In genomic region chr12:108219163-108219562, GRCm38 (mm10) we compare ENCODE assay signal across 10 mouse cellular contexts. TPM values are rescaled to one million over a fixed set of nuclear protein-coding genes. Genes with fewer than 3 reads are reported as not detected.
DNase-seq lines count a peak whose midpoint lies in the region; ATAC-seq lines count a peak whose summit lies in the region.
"Had no signal": no experiment of that assay in that cellular context is flagged by ENCODE, and none has a peak within 500 bp of the region (broad histone marks: within the 10 kb centered on the region; RNA-seq: fewer than 3 reads in every experiment).

No protein-coding gene starts in this region.

- no peaks in the 10 kb centered on the region for H3K36me3 ChIP-seq in kidney, embryonic 14.5 days (ENCODE audit: control insufficient read depth, insufficient read depth, low read length)
- no peaks in the 10 kb centered on the region for H3K36me3 ChIP-seq in forebrain, embryonic 15.5 days
- no peaks in the 10 kb centered on the region for H3K36me3 ChIP-seq in midbrain, embryonic 13.5 days

- no peaks in the 10 kb centered on the region for H3K9me3 ChIP-seq in kidney, embryonic 14.5 days (ENCODE audit: control insufficient read depth, low read length)
- no peaks in the 10 kb centered on the region for H3K9me3 ChIP-seq in forebrain, embryonic 15.5 days
- no peaks in the 10 kb centered on the region for H3K9me3 ChIP-seq in midbrain, embryonic 13.5 days

- no peak for ATAC-seq in kidney, embryonic 14.5 days (ENCODE audit: low FRiP score, low TSS enrichment)
- no peak for ATAC-seq in forebrain, embryonic 15.5 days (replicated peaks)
- ATAC-seq in midbrain, embryonic 13.5 days: no peak

- no peak for DNase-seq in kidney, postnatal 10 days
- DNase-seq in brain, adult 2 months (ENCODE audit: low read depth, low spot score): peak; percentile 73
- DNase-seq in thymus, postnatal 14 days: no peak
- no peak for DNase-seq in left cerebral cortex, adult 9 months (ENCODE audit: low spot score in 2 of 2)
- no peak for DNase-seq in cerebellum, adult 9-11 months
- DNase-seq: kidney, postnatal 25 days had no signal

- H3K4me3 ChIP-seq in kidney, embryonic 14.5 days (ENCODE audit: low read length): no peak overlapping the region
- no peak overlapping the region for H3K4me3 ChIP-seq in forebrain, embryonic 15.5 days
- H3K4me3 ChIP-seq in midbrain, embryonic 13.5 days (replicated peaks): no peak overlapping the region
- H3K4me3 ChIP-seq: erythroblast, embryonic 14.5 days had no signal

- peak overlapping the region; percentile 17; the same call in 1 of the 2 replicates for H3K27ac ChIP-seq in kidney, embryonic 14.5 days (ENCODE audit: low read depth, low read length)
- peak overlapping the region; percentile 58 for H3K27ac ChIP-seq in forebrain, embryonic 15.5 days (replicated peaks)
- H3K27ac ChIP-seq in midbrain, embryonic 13.5 days: peak overlapping the region; percentile 80

- H3K4me2 ChIP-seq in kidney, embryonic 14.5 days (replicated peaks; ENCODE audit: low read depth, low read length): no peak overlapping the region
- no peak overlapping the region for H3K4me2 ChIP-seq in forebrain, embryonic 15.5 days (replicated peaks)
- no peak overlapping the region for H3K4me2 ChIP-seq in midbrain, embryonic 13.5 days (replicated peaks)

- no peak overlapping the region for H3K9ac ChIP-seq in kidney, embryonic 14.5 days (ENCODE audit: low read depth, low read length)
- no peak overlapping the region for H3K9ac ChIP-seq in forebrain, embryonic 15.5 days (replicated peaks)
- peak overlapping the region; percentile 62 for H3K9ac ChIP-seq in midbrain, embryonic 13.5 days (replicated peaks)

- WGBS in kidney, embryonic 14.5 days: 58% methylated on average over 15 of the region's 15 CpGs
- 36% methylated on average over 15 of the region's 15 CpGs for WGBS in forebrain, embryonic 15.5 days
- WGBS in midbrain, embryonic 13.5 days: 54% methylated on average over 15 of the region's 15 CpGs

- H3K27me3 ChIP-seq in kidney, embryonic 14.5 days (ENCODE audit: control insufficient read depth, insufficient read depth, low read length): no peaks in the 10 kb centered on the region
- peaks cover 2% of the 10 kb centered on the region; the same call in 1 of the 2 replicates for H3K27me3 ChIP-seq in forebrain, embryonic 15.5 days
- no peaks in the 10 kb centered on the region for H3K27me3 ChIP-seq in midbrain, embryonic 13.5 days

- peaks cover 36% of the 10 kb centered on the region; the same call in 1 of the 2 replicates for H3K4me1 ChIP-seq in kidney, embryonic 14.5 days (ENCODE audit: control insufficient read depth, insufficient read depth, low read length)
- peaks cover 62% of the 10 kb centered on the region for H3K4me1 ChIP-seq in forebrain, embryonic 15.5 days
- peaks cover 93% of the 10 kb centered on the region for H3K4me1 ChIP-seq in midbrain, embryonic 13.5 days (replicated peaks)

RNA-seq across cellular contexts. Expression of gene Ccnk, which starts 39.8 kb away (rescaled TPM):
- 6.9 and 8.1 TPM in 2 replicates for polyA plus RNA-seq in kidney, embryonic 14.5 days (2014; fragmentation: Nextera tagmentation; extraction: Ambion mirVana)
- 3.3 and 3.7 TPM in 2 replicates for polyA plus RNA-seq in forebrain, embryonic 15.5 days (2015; fragmentation: Nextera tagmentation; extraction: Ambion mirVana)
- 4.4 and 4.7 TPM in 2 replicates for polyA plus RNA-seq in midbrain, embryonic 13.5 days (2015; fragmentation: Nextera tagmentation; extraction: Ambion mirVana)

RNA-seq across cellular contexts. Expression of gene Setd3, which starts 40.0 kb away (rescaled TPM):
- 49.4 and 77.7 TPM in 2 replicates for polyA plus RNA-seq in kidney, embryonic 14.5 days (2014; fragmentation: Nextera tagmentation; extraction: Ambion mirVana)
- polyA plus RNA-seq in forebrain, embryonic 15.5 days (2015; fragmentation: Nextera tagmentation; extraction: Ambion mirVana): 98.3 and 108 TPM in 2 replicates
- polyA plus RNA-seq in midbrain, embryonic 13.5 days (2015; fragmentation: Nextera tagmentation; extraction: Ambion mirVana): 93.6 and 96.6 TPM in 2 replicates

RNA-seq across cellular contexts. Expression of gene Ccdc85c, which starts 56.1 kb away (rescaled TPM):
- polyA plus RNA-seq in kidney, embryonic 14.5 days (2014; fragmentation: Nextera tagmentation; extraction: Ambion mirVana): 9.9 and 11.0 TPM in 2 replicates
- 14.3 and 16.3 TPM in 2 replicates for polyA plus RNA-seq in forebrain, embryonic 15.5 days (2015; fragmentation: Nextera tagmentation; extraction: Ambion mirVana)
- 19.5 and 21.5 TPM in 2 replicates for polyA plus RNA-seq in midbrain, embryonic 13.5 days (2015; fragmentation: Nextera tagmentation; extraction: Ambion mirVana)

Comparison
In these comparisons a context has a peak if more than half of its experiments do, and no peak if none do; other contexts are left out.
1. H3K27ac ChIP-seq: peak in every context shown above with its lines; median percentile 80 in midbrain, embryonic 13.5 days; 58 in forebrain, embryonic 15.5 days; 17 in kidney, embryonic 14.5 days.